Mouse (Mus musculus) urinary bladder, postnatal 10 days (tissue): ENCODE data around the gene Lamc2.
A peak's percentile ranks its signal among the peaks of the same experiment; 100 is the strongest.
"Not testable (repeated sequence)": the region's sequence is repeated elsewhere in the genome, so short reads cannot be mapped to it uniquely, and the experiment has no call there.

ENCODE experiments used
- DNase-seq: peaks from one replicate; pipeline ENCODE4 v3.0.0; 2022; ENCODE audit warnings: low spot score

The Lamc2 gene

DNA sequence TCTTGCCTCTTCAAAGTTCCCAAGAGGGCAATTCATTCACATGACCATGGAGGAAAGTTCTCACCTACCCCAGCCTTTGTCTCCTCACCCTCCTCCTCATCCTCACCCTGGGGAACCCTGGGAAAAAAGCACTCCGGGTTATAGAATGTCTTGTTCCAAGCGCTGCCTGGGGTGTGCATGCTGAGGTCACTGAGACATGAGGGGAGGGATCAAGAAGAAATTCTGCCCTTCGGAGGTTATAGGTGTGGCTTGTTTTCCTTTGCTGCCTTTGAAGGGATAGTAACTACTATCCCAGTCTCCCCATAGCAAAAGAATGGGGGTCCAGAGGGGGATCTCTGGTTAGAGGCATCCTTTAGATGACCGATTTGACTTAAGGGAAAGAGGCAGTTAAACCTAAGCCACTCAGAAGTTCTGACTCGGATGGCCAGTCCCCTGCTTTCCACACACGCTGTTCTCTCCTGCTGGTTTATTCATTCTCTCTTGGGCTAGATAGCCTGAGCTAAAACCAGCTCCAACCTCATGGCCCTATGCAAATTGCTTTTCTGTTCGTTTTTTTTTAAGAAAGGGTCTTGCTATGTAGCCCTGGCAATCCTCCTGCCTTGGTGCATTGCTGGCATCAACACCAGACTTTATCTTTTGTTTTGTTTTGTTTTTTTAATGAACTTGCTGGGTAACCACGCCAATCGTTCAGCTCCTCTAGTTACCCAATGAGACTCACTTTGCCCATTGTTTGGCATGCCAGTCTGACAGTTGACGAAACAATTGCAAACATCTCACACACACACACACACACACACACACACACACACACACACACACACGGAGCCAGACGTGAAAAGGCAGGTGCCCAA is 91.8 kb downstream of the Lamc2 start:
- no peak for DNase-seq

DNA sequence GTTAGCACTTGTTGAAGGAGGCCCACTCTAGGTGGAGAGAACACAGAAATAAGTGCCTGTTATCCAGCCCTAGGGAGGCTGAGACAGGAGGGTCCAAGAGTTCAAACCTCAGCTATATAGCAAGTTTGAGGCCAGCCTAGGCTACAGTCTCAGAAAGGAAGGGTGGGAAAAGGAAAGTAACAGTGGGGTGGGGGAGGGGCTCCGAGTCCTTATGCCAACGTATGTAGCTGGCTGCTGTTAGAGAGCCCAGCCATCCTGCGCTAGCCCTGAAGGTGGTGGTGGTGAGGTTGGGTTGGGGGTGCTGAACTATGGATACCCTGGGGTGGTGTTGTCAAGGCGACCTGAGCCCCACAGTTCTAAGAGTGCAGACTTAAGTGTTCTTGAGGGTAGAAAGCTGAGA is 92.7 kb downstream of the Lamc2 start:
- no peak for DNase-seq

DNA sequence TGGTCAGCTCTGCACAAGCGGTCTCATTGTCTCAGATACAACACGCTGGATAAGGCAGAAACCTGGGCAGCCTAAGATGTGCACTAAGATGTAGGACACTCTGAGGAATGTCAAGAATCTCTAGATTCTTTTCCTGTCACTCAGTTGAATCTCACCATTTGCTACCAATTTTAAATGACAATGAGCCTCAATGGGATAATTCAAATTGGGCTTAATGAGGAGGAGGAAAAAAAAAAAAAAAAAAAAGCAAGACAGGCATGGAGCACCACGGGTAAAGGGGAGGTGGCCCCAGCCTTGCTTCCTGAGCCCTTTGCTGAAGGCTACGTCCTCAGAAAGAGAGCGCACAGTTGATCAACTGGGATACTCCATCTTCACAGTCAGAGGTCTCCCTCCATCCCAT is 93.1 kb downstream of the Lamc2 start:
- DNase-seq: no peak

DNA sequence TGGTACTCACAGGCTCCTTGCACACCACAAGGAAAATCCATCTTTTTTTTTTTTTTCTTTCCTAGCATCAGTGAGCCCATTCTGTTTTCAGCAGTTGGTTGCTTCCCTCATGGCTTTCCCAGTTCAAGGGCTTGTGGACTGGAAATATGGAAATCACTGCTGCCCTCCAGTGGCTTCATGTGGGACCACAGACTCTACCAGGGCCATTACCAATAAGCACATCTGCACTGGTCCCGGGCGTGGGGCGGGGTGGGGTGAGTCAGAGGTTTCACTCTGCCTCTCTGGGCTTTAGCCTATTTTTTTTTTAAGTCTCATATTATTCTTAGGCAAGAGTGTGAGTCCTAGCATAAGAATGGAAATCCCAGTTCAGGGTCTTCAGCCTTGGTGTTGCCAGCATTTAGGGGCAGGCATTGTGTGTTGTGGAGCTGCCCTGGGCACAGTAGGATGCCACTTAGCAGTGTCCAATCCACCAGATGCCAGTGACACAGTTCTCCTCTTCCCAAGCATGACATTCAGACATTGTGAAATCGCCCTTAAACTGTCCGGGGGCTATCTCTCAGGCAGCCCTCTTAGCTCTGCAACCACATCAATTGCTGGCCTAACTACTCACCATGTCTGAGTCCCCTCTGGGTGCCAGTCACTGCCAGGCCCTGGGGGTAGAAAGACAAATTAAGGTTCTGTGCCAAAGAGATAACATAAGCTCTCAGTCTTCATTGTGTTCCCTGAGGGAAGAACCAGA is 93.8 kb downstream of the Lamc2 start:
- peak; percentile 28 for DNase-seq

DNA sequence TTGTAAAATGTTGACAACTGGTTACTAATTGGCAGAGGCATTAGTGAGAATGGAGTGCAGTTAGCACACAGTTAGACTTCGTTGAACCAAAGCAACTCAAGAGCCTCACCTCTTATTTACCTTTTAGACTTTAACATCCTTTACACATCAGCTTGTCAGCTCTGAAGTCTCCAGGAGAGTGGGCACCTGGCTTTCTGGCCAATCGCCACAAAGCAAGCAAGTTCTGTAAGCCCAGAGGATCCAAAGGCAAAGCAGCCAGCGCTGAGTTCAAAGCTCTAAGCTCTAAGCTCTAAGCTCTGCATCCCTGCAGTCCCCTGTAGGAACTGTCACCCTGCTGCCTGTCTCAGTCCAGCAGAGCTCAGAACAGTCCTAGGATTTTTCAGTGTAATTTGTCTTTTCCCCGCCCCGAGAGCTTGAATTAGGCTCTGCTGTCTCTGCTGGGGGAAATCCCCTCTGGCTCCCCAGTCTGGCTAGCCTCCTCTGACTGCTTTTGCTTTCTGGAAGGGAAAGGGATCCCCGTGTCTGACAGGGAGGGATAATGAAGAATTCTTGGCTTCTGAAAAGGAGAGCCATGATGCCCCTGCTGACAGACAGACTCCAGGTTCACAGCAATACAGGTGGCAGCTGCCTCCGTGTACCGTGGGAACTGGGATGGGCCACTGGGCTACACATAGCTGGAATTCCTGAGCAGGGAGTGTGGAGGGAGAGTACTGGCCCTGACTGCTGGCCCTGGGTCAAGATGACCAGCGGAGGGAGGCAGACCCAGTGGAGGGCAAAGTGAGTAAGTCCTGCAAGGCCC is 94.6 kb downstream of the Lamc2 start:
- DNase-seq: no peak

DNA sequence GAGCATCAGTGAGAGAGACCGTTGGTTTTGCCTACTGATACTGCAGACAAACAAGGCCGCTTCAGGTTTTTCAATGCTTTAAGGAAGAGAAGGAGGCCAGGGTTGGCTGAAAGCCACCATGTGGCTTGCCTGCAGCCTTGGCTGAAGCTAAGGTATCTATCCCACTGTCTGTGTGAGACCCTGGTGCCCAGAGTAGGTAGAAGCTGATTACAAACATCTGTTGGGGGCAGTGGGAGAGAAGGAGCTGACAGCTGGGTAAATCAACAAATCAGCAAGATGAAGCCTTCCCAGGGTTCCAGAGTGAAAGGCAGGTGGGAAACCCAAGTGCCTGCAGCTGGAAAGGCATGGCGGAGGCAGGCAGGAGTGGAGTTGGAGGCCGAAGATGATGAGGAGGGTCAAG is 95.4 kb downstream of the Lamc2 start:
- DNase-seq: no peak

DNA sequence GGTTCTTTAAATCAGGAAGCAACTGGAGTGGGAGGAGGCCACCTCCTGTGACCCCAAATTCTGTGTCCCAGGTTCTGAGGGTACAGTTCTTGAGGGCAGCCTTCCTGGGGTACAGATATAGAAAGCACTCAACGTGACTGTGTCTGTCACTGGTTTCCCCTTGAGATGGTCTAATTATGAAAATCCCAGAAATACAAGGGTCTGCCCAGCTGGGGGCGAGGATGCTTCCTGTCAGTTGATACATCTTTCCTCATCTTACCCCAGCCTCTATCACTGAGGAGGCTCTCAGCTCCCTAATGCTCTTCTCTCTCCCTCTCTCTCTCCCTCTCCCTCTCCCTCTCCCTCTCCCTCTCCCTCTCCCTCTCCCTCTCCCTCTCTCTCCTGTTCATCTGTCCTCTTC is 96.2 kb downstream of the Lamc2 start:
- no peak for DNase-seq

DNA sequence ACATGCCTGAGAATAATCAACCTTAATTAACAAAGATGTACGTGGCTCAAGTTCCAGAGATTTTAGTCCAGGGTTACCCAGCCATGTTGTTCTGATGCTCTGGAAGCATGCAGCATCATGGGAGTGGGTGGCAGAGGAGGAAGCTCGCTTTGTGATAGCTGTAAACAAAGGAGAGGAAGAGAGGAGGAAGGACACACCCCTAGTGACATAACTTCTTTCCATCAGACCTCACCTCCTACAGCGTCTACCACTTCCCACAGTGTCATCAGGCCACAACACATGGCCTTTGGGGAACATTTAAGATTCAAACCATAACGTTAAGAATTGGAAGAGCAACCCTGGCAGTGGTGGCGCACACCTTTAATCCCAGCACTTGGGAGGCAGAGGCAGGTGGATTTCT is 98.5 kb downstream of the Lamc2 start:
- DNase-seq: no peak

DNA sequence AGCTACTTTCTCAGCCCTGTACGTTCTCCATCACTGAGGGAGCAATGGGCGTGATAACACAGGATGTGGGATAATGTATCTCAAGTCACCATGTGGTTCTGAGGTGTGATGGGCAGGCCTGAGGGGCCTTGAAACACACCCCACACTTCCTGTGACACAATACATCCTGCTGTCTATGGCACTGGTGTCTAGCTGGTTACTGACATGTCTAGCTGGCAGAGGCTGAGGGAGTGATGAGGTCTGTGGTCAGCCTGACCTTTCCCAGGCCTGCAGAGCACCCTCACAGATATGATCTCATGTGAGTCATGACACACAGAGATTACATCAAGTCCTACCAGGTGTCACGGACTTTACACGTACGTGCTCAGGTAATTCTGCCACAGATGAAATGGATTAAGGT is 101.0 kb downstream of the Lamc2 start:
- DNase-seq: no peak

DNA sequence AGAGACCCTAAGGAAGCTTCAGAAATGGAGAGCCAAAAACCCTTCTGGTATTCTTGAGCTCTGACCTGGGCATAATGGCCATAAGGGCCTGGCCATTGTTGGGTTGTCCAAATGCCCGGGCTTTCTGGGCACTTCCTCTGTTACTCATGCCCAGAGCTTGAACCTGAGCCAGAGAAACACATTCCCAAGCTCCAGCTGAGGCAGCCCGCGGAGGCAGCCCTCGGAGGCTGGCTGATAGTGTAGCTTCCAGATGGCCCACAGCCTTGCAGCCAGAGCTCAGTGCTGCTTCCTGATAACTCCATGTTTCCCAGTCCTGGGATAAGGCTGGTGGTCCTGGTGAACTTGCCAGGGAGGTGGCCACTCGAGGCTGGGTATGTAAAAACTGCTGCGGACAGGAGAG is 102.1 kb downstream of the Lamc2 start:
- no peak for DNase-seq

DNA sequence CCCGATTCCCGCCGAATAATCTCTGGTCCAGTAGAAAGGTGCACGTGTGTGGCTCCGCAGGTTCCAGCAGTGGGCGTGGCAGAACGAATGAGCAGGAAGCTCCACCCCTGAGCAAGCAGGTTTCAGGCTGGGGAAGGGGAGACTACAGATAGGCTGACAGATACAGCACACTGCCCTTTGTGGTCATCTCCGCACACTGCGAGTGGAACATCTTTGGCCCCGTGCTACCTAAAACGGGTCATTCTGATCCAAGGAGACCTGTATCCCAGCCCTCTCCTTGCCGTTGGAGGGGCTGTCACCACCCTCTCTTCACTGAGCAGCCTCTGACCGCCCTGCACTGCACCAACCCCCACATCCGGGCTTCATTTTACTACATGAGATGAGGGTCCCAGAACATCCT is 103.0 kb downstream of the Lamc2 start:
- DNase-seq: not testable (repeated sequence)

DNA sequence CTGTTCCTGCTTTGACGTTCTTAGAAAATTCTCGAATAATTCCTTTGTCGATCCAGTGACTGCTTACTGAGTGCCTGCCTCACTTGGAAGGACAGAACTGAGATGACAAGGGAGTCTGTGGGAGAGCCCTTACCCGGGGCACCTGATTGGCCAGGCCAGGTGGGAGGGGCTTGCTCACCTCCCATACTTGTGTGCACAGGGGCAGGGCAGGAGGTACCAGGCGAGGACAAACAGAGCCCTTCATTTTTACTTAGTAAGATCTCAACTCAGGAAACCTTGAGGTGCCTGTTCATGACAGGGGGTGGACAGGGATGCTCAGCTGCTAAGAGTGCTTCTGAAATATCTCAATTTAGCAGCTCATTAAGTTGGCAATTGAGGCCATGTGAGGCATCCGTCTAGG is 110.3 kb downstream of the Lamc2 start:
- no peak for DNase-seq

DNA sequence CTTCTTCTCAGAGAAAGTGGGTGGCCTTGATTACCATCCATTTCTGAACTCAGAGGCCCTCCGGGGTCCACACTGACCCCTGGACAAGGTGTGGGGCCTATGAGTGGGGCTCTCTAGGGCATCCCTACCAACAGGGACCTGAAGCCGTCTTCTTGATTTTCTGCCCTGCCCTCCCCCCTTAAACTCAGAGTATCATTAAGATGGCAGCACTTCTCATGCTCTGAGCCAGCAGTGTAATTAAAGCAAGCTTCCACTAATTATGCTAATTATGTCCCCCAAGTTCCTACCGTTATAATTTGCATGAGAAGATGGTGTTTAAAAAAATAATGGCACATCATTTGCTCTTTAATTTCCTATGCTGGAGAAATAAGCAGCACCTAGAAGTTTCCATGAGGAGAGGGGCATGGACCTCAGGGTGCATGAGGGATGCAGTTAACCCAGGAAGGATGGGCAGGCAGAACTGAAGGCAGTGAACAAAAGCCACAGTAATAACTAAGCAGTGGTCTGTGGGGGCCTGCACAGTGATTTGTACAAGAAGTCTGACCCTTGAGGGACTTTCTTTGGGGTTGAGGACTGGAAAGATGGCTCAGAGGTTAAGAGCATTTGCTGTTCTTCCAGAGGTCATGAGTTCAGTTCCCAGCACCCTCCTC is 111.0 kb downstream of the Lamc2 start:
- no peak for DNase-seq

DNA sequence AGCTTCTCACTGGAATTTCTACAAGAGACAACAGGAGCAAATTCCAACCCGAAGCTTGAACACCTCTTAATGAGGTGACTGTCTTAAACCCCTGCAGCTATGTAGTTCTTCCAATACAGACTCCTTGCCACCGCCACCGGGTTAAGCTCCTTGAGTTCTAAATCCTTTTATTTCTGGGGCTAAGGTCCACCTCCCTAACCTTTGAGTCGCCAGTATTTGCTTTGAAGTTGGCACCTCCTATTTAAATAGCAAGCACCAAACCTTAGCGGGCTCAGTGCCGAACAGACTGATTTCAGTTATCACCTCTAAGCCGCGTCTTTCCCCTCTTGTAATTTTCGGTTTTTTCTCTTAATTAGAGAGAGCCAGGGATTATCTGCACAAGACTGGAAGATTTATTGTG is 112.8 kb downstream of the Lamc2 start:
- DNase-seq: no peak
